Mouse (Mus musculus): ENCODE measurements around the gene Ppil4.

GRCm38 (mm10) chr10:7779751-7780237 lies 12.9 kb upstream of the Ppil4 start:
- no peak for TF ChIP-seq CTCF (IDR thresholded peaks at IDR 0.05; ENCODE audit: extremely low read depth, insufficient read length, insufficient replicate concordance, low read depth, low read length)
- TF ChIP-seq POLR2A (IDR thresholded peaks at IDR 0.05; ENCODE audit: low read depth, low read length): no peak
